Mouse (Mus musculus): ENCODE measurements around the gene Rnf40.
"Not testable (repeated sequence)": the region's sequence is repeated elsewhere in the genome, so short reads cannot be mapped to it uniquely, and the experiment has no call there.

The Rnf40 gene

DNA sequence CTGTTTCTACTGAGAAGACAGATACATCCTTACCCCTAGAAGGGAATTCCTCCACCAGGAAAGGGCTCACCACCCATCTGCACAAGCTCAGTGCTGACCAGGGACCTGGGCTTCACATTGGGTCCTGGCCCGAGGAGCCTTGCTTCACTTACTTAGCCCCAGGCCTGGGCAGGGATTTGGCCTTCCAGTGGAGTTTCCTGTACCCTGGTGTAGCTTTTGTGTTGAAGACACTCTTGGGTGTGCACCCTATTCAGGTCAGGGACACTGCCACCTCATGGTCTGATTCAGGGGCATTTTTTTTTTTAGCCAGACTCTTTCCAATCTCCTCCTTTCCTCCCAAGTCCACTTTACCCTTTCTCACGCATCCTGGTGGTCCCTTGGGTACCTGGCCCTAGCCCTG is 14.3 kb downstream of the Rnf40 start:
- DNase-seq (ENCODE audit: low read depth, low spot score), result no peak

DNA sequence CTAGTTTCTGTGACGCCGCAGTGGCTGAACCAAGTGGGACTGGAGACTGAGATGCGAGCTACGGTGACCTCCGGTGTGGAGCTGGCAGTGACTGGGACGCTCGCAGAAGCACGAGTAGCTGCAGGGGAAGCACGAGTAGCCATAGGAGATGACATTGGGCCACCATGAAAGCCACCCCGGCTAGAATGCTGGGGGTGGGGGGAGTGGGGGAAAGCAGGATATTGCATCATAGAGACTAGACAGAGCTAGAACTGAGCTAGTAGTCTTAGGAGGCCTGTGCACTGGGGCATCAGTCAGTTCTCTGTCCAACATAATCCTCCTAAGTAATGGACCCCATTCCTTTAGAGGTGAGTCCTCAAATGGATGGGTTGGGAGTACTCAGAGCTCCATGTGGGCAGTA is 15.7 kb downstream of the Rnf40 start:
- no peak for DNase-seq (ENCODE audit: low read depth, low spot score)

- DNase-seq (ENCODE audit: low read depth, low spot score), result no peak
Measured at GRCm38 (mm10) chr7:127607150-127607549, 18.6 kb downstream of the Rnf40 start.

DNA sequence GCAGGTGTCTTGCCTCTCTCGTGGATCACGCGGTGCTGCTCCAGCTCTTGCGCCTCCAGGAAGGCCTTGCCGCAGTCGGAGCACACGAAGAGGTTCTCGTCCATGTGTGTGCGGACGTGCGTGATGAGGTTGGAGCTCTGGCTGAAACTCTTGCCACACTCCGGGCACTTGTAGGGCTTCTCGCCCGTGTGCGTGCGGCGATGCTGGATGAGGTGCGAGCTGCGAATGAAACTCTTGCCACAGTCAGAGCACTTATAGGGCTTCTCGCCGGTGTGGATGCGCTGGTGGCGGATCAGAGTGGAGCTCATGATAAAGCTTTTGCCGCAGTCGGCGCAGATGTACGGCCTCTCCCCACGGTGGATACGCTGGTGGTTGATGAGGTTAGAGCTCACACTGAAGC is 22.4 kb downstream of the Rnf40 start:
- DNase-seq (ENCODE audit: low read depth, low spot score), result no peak

GRCm38 (mm10) chr7:127611561-127611960 is 23.0 kb downstream of the Rnf40 start:
- DNase-seq (ENCODE audit: low read depth, low spot score), result no peak

- no peak for DNase-seq (ENCODE audit: low read depth, low spot score)
Measured at GRCm38 (mm10) chr7:127613501-127613900, 24.9 kb downstream of the Rnf40 start.

GRCm38 (mm10) chr7:127614091-127614490 is 25.5 kb downstream of the Rnf40 start:
- DNase-seq (ENCODE audit: low read depth, low spot score), result no peak

GRCm38 (mm10) chr7:127614511-127614890 is 25.9 kb downstream of the Rnf40 start:
- DNase-seq (ENCODE audit: low read depth, low spot score), result peak; percentile 71

DNA sequence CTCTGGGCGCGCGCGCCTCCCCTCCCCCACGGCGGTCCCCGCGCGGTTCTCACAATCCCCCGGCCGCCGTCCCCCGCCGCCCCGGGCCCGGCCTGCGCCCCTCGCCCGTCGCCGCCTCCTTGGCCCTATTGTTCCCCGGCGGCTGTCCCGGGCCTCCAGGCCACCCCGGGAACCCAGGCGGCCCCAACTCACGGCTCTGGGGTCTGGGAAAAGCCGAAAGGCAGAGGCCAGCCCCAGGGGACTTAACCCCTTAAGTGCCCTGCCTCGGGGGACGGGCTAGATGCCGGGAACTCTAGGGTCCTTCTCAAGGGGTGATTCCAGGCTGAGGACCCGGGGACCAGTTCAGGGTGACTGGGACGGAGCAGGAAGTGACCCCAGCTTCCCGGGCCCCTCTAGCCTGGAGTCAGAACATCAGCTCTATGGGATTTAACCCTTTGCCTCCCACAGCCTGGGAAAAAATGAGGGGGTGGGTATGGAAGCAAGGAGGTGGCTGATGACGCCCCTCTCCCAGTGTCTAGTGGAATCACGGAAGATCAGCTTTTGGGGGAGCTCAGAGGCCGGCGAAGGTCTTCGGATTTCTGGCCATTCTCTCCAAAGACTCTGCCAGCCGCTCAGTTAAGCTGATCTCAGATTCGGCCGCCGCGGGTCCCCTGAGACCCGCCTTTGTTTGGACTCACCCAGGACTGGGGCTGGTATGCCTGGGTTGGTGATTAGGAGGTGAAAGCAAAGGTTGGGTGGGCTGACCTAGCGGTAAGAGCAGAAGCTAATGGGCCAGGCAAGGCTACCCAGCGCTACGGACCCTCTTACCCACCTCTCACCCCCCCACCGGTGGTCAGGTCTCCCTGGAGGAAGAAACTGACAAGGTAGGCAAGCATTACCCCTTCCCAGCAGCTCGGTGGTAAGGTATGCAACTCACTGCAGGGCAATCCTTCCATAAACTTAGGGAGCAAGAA is 26.6 kb downstream of the Rnf40 start, which contains the start of gene Zfp629:
Gene Zfp629 (minus strand): TSS at position 907 of the 953 bp plus-strand sequence.
- peak; percentile 73 for DNase-seq (ENCODE audit: low read depth, low spot score)

DNA sequence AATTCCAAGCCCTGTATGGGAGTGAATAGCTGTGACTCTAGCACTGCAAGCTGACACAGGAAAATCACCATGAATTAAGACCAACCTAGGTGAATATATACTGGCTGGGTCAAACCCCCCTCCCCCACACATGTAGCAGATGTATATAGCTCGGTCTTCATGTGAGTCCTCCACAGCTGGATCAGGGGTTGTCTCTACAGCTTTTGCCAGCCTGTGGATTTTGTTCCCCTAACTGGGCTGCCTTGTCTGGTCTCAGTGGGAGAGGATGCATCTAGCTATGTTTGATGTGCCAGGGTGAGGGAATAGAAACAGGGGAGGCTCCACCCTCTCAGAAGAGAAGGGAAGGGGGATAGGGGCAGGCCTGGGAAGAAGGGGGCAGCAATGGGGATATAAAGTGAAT is 27.8 kb downstream of the Rnf40 start:
- peak; percentile 27 for DNase-seq (ENCODE audit: low read depth, low spot score)

DNA sequence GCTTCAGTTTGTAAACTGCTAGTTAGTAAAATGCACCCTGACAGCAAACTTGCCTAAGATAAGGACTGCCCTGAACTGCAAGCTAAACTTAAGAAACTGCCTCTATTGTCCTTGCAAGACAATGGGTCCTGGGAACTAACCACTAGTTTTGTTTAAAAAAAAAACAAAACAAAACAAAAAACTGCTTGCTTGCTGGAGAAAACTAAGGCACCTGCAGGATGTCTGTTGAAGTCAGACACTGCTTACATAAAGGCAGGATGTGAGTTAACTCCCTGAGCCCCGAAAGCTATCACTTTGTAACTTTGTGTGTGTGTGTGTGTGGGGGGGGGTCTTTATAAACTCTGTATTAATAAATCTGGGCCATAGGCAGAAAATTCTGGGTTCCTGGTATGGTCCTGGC is 28.3 kb downstream of the Rnf40 start:
- DNase-seq (ENCODE audit: low read depth, low spot score), result peak; percentile 36

GRCm38 (mm10) chr7:127617962-127618361 is 29.4 kb downstream of the Rnf40 start:
- peak; percentile 61 for DNase-seq (ENCODE audit: low read depth, low spot score)

- peak; percentile 71 for DNase-seq (ENCODE audit: low read depth, low spot score)
Measured at GRCm38 (mm10) chr7:127618402-127618801, 29.8 kb downstream of the Rnf40 start.

DNA sequence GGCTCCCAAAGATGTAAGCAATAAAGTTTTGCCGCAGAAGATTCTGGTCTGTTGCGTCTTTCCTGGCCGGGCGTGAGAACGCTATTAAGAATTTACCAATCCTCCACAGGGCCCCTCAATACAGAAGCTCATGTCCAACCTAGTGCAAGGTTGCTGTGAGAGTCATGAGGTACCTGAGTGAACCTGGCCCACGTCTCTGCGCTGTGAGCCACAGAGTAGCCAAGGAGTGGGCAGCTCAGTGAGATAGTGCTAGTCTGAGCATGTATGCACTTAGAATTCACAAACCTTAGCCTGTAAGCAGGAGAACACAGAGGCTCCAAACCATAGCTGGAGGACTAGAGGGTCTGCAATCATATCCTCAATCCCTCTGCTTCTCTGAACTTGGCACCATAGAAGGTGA is 37.5 kb downstream of the Rnf40 start:
- no peak for DNase-seq (ENCODE audit: low read depth, low spot score)

DNA sequence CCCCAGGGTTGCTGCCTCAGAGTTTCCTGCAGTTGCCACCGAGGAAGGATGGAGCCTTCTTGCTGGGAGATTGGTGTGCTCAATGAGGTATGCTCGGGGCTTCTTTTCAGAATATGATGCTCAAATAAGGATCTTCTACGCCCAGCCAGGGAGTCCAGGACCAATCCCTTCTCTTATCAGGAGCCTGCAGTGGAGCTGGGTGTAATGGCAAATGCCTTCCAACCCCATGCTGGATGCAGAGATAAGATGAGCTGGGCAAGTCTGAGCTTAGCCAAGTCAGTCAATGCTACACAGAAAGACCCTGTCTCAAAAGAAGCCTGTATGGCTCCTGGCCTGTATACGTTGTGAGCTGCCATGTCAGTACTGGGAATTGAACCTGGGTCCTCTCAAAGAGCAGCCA is 37.9 kb downstream of the Rnf40 start:
- DNase-seq (ENCODE audit: low read depth, low spot score), result no peak

DNA sequence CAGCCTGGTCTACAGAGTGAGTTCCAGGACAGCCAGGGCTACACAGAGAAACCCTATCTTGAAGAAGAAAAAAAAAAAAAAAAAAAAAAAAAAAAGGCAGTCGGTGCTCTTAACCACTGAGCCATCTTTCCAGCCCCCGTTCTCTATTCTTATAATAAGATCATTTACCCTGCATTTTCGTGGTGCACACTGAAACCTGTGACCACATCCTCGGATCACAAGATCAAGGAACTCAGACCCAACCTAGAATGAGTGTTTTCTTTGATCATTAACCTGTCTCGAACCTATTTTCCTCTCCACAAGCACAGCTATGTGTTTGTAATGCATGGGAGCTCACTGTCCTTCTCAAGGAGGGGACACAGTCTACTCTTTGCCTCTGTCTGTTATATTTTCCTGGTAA is 40.1 kb downstream of the Rnf40 start:
- no peak for DNase-seq (ENCODE audit: low read depth, low spot score)

GRCm38 (mm10) chr7:127631416-127631815 is 42.8 kb downstream of the Rnf40 start:
- DNase-seq (ENCODE audit: low read depth, low spot score), result no peak

GRCm38 (mm10) chr7:127636963-127637362 is 48.4 kb downstream of the Rnf40 start:
- DNase-seq (ENCODE audit: low read depth, low spot score), result no peak

DNA sequence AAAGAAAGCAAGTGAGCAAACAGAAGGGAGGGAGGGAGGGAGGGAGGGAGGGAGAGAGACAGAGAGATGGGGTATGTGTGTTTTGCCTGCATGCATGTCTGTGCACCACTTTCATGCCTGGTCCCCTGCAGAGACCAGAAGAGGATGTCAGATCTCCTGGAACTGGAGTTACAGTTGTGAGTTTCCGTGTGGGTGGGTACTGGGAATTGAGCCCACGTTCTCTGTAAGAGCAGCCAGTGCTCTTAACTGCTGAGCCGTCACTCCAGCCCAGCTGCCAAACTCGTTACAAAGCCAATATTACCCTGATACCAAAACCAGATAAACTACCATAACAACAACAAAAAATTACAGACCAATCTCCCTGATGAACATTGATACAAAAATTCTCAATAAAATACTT is 52.7 kb downstream of the Rnf40 start:
- DNase-seq (ENCODE audit: low read depth, low spot score), result no peak

- no peak for DNase-seq (ENCODE audit: low read depth, low spot score)
Measured at GRCm38 (mm10) chr7:127642254-127642653, 53.7 kb downstream of the Rnf40 start.

- DNase-seq (ENCODE audit: low read depth, low spot score), result peak; percentile 37
Measured at GRCm38 (mm10) chr7:127646363-127646762, 57.8 kb downstream of the Rnf40 start.

DNA sequence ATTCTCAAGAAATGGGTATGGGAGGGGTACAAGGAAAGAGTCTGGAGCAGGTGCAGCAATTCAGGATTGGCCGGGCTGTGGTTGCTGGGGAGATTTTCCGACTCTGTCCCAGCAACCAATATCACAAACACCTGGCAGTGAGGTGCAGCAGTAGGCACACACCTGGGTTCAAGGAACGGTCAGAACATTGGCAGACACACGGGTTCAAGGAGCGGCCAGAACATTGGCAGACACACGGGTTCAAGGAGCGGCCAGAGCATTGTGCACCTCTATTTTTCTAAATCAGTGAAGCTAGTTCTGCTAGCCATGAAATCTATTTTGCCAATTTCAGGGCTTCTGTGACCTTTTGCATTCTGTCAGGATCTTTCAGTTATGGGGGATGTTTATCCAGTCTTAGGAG is 59.0 kb downstream of the Rnf40 start:
- DNase-seq (ENCODE audit: low read depth, low spot score), result not testable (repeated sequence)

- DNase-seq (ENCODE audit: low read depth, low spot score), result no peak
Measured at GRCm38 (mm10) chr7:127648516-127649201, 60.1 kb downstream of the Rnf40 start.

Measured in A20 (cell line).